Mouse (Mus musculus) cerebellum, adult 2 months (tissue): ENCODE measurements around the gene Slc39a13.

ENCODE experiments used
- CTCF ChIP-seq: fragments of 200-500 bp; IDR thresholded peaks from 2 replicates; pipeline ENCODE4 v1.5.1; 2011; ENCODE audit warnings: low read depth, mild to moderate bottlenecking, control low read depth, low read length, moderate library complexity, borderline replicate concordance; ENCODE audit not compliant: insufficient read depth
- POLR2A ChIP-seq: fragments of 200-500 bp; IDR thresholded peaks from 2 replicates; pipeline ENCODE4 v1.6.1; 2011; ENCODE audit warnings: low read length, control low read depth, borderline replicate concordance; ENCODE audit not compliant: insufficient read depth

- TF ChIP-seq CTCF, result peak; percentile 98
- no peak for TF ChIP-seq POLR2A
These were observed 31.0 kb upstream of the Slc39a13 start for GRCm38 (mm10) chr2:91101124-91101740.
